Mouse (Mus musculus) hindbrain, embryonic 14.5 days (tissue): ENCODE measurements around the gene Nr1d2. TPM values are rescaled to one million over a fixed set of nuclear protein-coding genes. Genes with fewer than 3 reads are reported as not detected.
"Not testable (repeated sequence)": the region's sequence is repeated elsewhere in the genome, so short reads cannot be mapped to it uniquely, and the experiment has no call there.

Source experiments
- ATAC-seq: fragments of 200-750 bp; cut with Nextera tagmentation; 2 replicates; pipeline ENCODE4 v1.8.0; 2017; ENCODE audit warnings: moderate number of reproducible peaks, mild to moderate bottlenecking, moderate TSS enrichment, moderate library complexity; ENCODE audit not compliant: low FRiP score
- DNase-seq: peaks from one replicate; pipeline ENCODE4 v3.0.0-alpha.2; 2015; ENCODE audit warnings: low spot score
- H3K27ac ChIP-seq: fragments of 300-500 bp; sonication (generic); 2 replicates; pipeline ENCODE4 v1.5.1; 2014; ENCODE audit warnings: mild to moderate bottlenecking, moderate library complexity
- H3K27me3 ChIP-seq: fragments of 300-500 bp; sonication (generic); 2 replicates; pipeline ENCODE4 v1.6.1; 2014; ENCODE audit warnings: mild to moderate bottlenecking, low read length, mixed read lengths; ENCODE audit not compliant: control insufficient read depth, insufficient read depth
- H3K36me3 ChIP-seq: fragments of 300-500 bp; sonication (generic); replicated peaks from 2 replicates; pipeline ENCODE4 v1.6.1; 2014; ENCODE audit not compliant: control insufficient read depth, insufficient read depth
- H3K4me1 ChIP-seq: fragments of 300-500 bp; sonication (generic); replicated peaks from 2 replicates; pipeline ENCODE4 v1.6.1; 2014; ENCODE audit warnings: antibody characterized with exemption, low read length, mixed read lengths; ENCODE audit not compliant: control insufficient read depth, insufficient read depth
- H3K4me2 ChIP-seq: fragments of 300-500 bp; sonication (generic); replicated peaks from 2 replicates; pipeline ENCODE4 v1.6.1; 2014; ENCODE audit warnings: mild to moderate bottlenecking, moderate library complexity
- H3K4me3 ChIP-seq: fragments of 300-500 bp; sonication (generic); replicated peaks from 2 replicates; pipeline ENCODE4 v1.5.1; 2014; ENCODE audit warnings: mild to moderate bottlenecking, low read length
- H3K9ac ChIP-seq: fragments of 300-500 bp; sonication (generic); 2 replicates; pipeline ENCODE4 v1.6.1; 2014
- H3K9me3 ChIP-seq: fragments of 300-500 bp; sonication (generic); 2 replicates; pipeline ENCODE4 v1.6.1; 2016; ENCODE audit warnings: low read length; ENCODE audit not compliant: control insufficient read depth
- WGBS: fragments of 180-500 bp; shearing (Covaris S2); extraction: QIAGEN DNeasy Blood & Tissue Kit; methylation state at CpG from one replicate; pipeline ENCODE4 v1.1.7; 2014; 5-methylcytosine and 5-hydroxymethylcytosine counted together
- polyA plus RNA-seq: library from polyadenylated mRNA; unstranded; fragments of >200 nt; fragmentation: Nextera tagmentation; extraction: Ambion mirVana; gene quantifications from 2 replicates; pipeline ENCODE4 v1.2.1, GENCODE M21; 2014

Nr1d2 gene
- polyA plus RNA-seq, 1 experiment from 2014 or later = 7.9 TPM

GRCm38 (mm10) chr14:18270529-18271441 lies 31.9 kb upstream of the Nr1d2 start, which contains the start of the genes Nkiras1 and Rpl15:
Nkiras1 (plus strand) TSS chr14:18271136.
Rpl15 (minus strand) TSS chr14:18271391.
- Histone ChIP-seq H3K4me2 (peak within 1 kb of the TSS; percentile 91), H3K4me1 (peaks cover 24% of the 10 kb centered on the region), H3K27ac (peak within 1 kb of the TSS; percentile 88), H3K4me3 (peak within 1 kb of the TSS; percentile 71), H3K9me3 (no peaks in the 10 kb centered on the region), H3K36me3 (peaks cover 23% of the 10 kb centered on the region), H3K9ac (peak within 1 kb of the TSS; percentile 97), H3K27me3 (no peaks in the 10 kb centered on the region)
- peak; percentile 99 for ATAC-seq
- DNase-seq = peak; percentile 97
- under 1% methylated on average over 78 of the region's 78 CpGs for WGBS

- Histone ChIP-seq H3K4me3 (peak overlapping the region; percentile 71), H3K4me2 (peak overlapping the region; percentile 91), H3K9ac (peak overlapping the region; percentile 97), H3K4me1 (peaks cover 24% of the 10 kb centered on the region), H3K27ac (peak overlapping the region; percentile 88), H3K36me3 (peaks cover 23% of the 10 kb centered on the region)
- 1% methylated on average over 22 of the region's 24 CpGs for WGBS
- DNase-seq, H3K27me3 ChIP-seq, H3K9me3 ChIP-seq: not testable (repeated sequence)
- peak; percentile 2; the same call in 1 of the 2 replicates for ATAC-seq
Observed at GRCm38 (mm10) chr14:18269947-18270528, 31.1 kb upstream of the Nr1d2 start.

- Histone ChIP-seq H3K27me3 (no peaks in the 10 kb centered on the region), H3K9me3 (no peaks in the 10 kb centered on the region), H3K27ac (no peak overlapping the region), H3K4me1 (peaks cover 5% of the 10 kb centered on the region; the same call in 1 of the 2 replicates), H3K36me3 (peaks cover 27% of the 10 kb centered on the region), H3K9ac (no peak overlapping the region), H3K4me3 (no peak overlapping the region), H3K4me2 (no peak overlapping the region)
- ATAC-seq (peak; percentile 46; the same call in 1 of the 2 replicates), DNase-seq (peak; percentile 52)
- WGBS = 49% methylated on average over 4 of the region's 4 CpGs
Observed at GRCm38 (mm10) chr14:18263427-18263826, 24.5 kb upstream of the Nr1d2 start.

DNA sequence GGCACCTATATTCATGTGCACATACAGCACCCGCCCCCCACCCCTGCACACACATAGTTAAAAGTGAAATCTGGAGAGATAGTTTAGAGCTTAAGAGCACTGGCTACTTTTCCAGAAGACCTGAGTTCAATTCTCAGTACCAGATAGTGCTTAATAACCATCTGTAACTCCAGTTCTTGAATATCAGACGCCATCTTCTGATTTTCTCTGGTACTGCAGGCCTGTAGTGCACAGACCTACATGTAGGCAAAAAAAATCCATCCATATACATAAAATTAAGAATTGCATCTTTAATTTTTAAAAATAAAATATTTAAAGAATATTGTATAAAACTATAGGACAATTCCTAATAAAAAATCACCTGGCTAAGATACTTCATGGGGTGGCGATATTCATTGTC lies 22.3 kb upstream of the Nr1d2 start:
- no peak overlapping the region for H3K9ac ChIP-seq
- no peak overlapping the region for H3K4me2 ChIP-seq
- ATAC-seq (no peak), DNase-seq (no peak)
- H3K4me3 ChIP-seq = no peak overlapping the region
- H3K27ac ChIP-seq = no peak overlapping the region
- 85% methylated on average over 3 of the region's 3 CpGs for WGBS
- H3K4me1 ChIP-seq = no peaks in the 10 kb centered on the region
- peaks cover 7% of the 10 kb centered on the region; the same call in 1 of the 2 replicates for H3K36me3 ChIP-seq
- no peaks in the 10 kb centered on the region for H3K27me3 ChIP-seq
- no peaks in the 10 kb centered on the region for H3K9me3 ChIP-seq

GRCm38 (mm10) chr14:18242638-18243130 lies 3.8 kb upstream of the Nr1d2 start:
- ATAC-seq (no peak), DNase-seq (no peak)
- 92% methylated on average over 21 of the region's 21 CpGs for WGBS

DNA sequence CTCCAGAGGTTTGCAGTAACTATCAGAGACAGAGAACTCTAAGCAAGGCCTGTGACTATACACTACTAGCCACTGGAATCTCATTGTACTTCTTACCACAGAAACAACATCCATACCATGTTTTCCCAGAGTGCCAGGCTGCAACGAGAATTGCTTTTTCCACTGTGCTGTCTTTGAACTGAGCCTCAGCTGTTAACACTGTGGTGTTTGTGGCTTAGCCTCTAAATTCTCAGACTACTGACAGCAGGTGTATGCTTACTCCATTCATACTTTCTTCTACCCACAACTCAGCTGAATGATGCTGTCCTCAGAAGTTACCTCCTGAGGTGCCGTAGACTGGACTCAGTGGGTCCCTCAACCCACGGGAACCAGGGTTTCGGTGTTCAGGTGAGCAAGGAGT lies 2.9 kb upstream of the Nr1d2 start:
- no peak overlapping the region for H3K4me2 ChIP-seq
- H3K27ac ChIP-seq = no peak overlapping the region
- no peak for ATAC-seq
- H3K27me3 ChIP-seq = no peaks in the 10 kb centered on the region
- H3K9me3 ChIP-seq = no peaks in the 10 kb centered on the region
- H3K36me3 ChIP-seq = no peaks in the 10 kb centered on the region
- 0 out of 2 replicates have a peak, but pooled peaks cover 11% of the 10 kb centered on the region for H3K4me1 ChIP-seq
- no peak overlapping the region for H3K9ac ChIP-seq
- DNase-seq = no peak
- no peak overlapping the region for H3K4me3 ChIP-seq
- 88% methylated on average over 4 of the region's 4 CpGs for WGBS

More at GRCm38 (mm10) chr14:18242638-18243130, 3.8 kb upstream of the Nr1d2 start:
- H3K36me3 ChIP-seq = no peaks in the 10 kb centered on the region
- no peak overlapping the region for H3K27ac ChIP-seq
- H3K9me3 ChIP-seq = no peaks in the 10 kb centered on the region
- no peak overlapping the region for H3K4me3 ChIP-seq
- no peak overlapping the region for H3K9ac ChIP-seq
- H3K4me1 ChIP-seq = 0 out of 2 replicates have a peak, but pooled peaks cover 8% of the 10 kb centered on the region
- no peak overlapping the region for H3K4me2 ChIP-seq
- no peaks in the 10 kb centered on the region for H3K27me3 ChIP-seq

DNA sequence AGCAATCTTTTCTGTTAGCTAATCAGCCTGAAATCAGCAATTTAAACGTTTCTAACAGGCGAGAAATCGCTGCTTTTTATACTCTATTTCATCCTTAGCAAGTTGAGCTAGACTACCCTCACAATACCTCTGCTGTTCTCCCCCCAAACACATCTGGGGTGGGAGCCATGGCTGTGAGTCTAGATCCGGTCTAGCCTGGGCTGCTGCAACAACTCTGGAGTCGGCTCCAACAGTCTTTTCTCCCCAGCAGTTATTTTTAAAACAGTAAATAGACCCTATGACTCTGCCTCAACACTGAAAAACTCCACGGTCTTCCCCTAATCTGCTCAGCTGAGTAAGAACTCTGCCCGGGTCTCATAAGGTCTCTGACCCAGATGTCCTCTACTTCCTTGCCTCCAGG lies 1.2 kb upstream of the Nr1d2 start:
- no peaks in the 10 kb centered on the region for H3K9me3 ChIP-seq
- no peaks in the 10 kb centered on the region for H3K36me3 ChIP-seq
- no peaks in the 10 kb centered on the region for H3K27me3 ChIP-seq
- no peak overlapping the region for H3K4me2 ChIP-seq
- no peak for ATAC-seq
- 0 out of 2 replicates have a peak, but pooled peaks cover 11% of the 10 kb centered on the region for H3K4me1 ChIP-seq
- H3K4me3 ChIP-seq = no peak overlapping the region
- WGBS = 76% methylated on average over 7 of the region's 7 CpGs
- no peak for DNase-seq
- H3K9ac ChIP-seq = no peak overlapping the region
- H3K27ac ChIP-seq = no peak overlapping the region

DNA sequence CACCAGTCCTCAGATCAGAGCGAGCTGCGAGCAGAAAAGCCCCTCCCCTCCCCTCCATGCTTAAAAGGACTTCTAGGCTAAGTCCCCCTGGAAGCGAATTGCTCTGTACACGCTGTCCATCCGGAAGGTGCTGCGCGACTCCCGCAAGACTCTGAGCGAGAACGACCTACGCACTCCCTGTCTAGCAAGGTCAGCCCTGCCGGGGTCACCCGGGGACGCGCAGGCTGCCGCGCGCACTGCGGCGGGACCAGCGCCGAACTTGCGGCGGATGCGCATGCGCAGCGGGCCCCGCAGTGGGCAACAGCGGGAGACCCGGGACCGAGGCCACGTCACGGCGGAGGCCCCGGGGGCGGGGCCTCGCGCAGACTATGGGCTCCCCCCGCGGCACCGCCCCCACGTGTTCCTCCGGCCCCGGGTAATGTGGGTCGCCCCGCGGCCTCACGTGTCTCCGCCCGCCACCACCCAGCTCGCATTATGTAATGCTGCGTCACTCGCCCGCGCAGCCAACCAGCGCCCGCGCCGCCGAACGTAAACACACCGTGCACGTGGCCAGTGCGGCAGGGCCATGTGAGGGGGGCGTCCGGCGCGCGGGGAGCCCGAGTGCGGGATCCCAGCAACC lies 687 bp downstream of the Nr1d2 start:
- DNase-seq = peak; percentile 95
- WGBS = under 1% methylated on average over 68 of the region's 71 CpGs

More for the DNA sequence above, 687 bp downstream of the Nr1d2 start:
- Histone ChIP-seq H3K27ac (peak overlapping the region; percentile 76), H3K4me2 (peak overlapping the region; percentile 69), H3K4me1 (0 out of 2 replicates have a peak, but pooled peaks cover 11% of the 10 kb centered on the region), H3K9ac (peak overlapping the region; percentile 65), H3K9me3 (no peaks in the 10 kb centered on the region), H3K36me3 (no peaks in the 10 kb centered on the region), H3K4me3 (peak overlapping the region; percentile 92), H3K27me3 (no peaks in the 10 kb centered on the region)
- peak; percentile 96 for ATAC-seq
